9 mouse cellular contexts compared by ENCODE assay signal in genomic region chr4:47419268-47419973, GRCm38 (mm10). TPM values are rescaled to one million over a fixed set of nuclear protein-coding genes. Genes with fewer than 3 reads are reported as not detected.
A peak's percentile ranks its signal among the peaks of the same experiment; 100 is the strongest.
DNase-seq lines count a peak whose midpoint lies in the region; ATAC-seq lines count a peak whose summit lies in the region.
"Had no signal": no experiment of that assay in that cellular context is flagged by ENCODE, and none has a peak within 500 bp of the region (broad histone marks: within the 10 kb centered on the region; RNA-seq: fewer than 3 reads in every experiment).

No protein-coding gene starts in this region.

- H3K27me3 ChIP-seq in kidney, embryonic 15.5 days, result peaks cover 11% of the 10 kb centered on the region; the same call in 1 of the 2 replicates
- H3K27me3 ChIP-seq in kidney, embryonic 14.5 days (ENCODE audit: control insufficient read depth, insufficient read depth, low read length), result no peaks in the 10 kb centered on the region
- H3K27me3 ChIP-seq: embryonic facial prominence, embryonic 15.5 days had no signal

- no peak overlapping the region for H3K27ac ChIP-seq in kidney, embryonic 15.5 days
- H3K27ac ChIP-seq in kidney, embryonic 14.5 days (ENCODE audit: low read depth, low read length), result no peak overlapping the region
- H3K27ac ChIP-seq: embryonic facial prominence, embryonic 15.5 days had no signal

- no peak overlapping the region for H3K9ac ChIP-seq in kidney, embryonic 15.5 days
- H3K9ac ChIP-seq in kidney, embryonic 14.5 days (ENCODE audit: low read depth, low read length), result no peak overlapping the region
- H3K9ac ChIP-seq: embryonic facial prominence, embryonic 15.5 days had no signal

- H3K4me2 ChIP-seq in kidney, embryonic 15.5 days, result no peak overlapping the region
- H3K4me2 ChIP-seq in kidney, embryonic 14.5 days (replicated peaks; ENCODE audit: low read depth, low read length), result no peak overlapping the region
- H3K4me2 ChIP-seq: embryonic facial prominence, embryonic 15.5 days had no signal

- peak; percentile 9 for DNase-seq in CD4-positive helper T cell, adult 2 months (ENCODE audit: low read depth, low spot score)
- peak; percentile 41 for DNase-seq in R1 (ENCODE audit: low read depth, low spot score)
- DNase-seq in heart, postnatal 10 days, result peak; percentile 21 to 25
- DNase-seq in naive thymus-derived CD4-positive, alpha-beta T cell, adult 2 months (ENCODE audit: low read depth), result peak; percentile 45
- no peak for DNase-seq in left cerebral cortex, adult 11 months (ENCODE audit: low spot score)

- 20% methylated on average over 9 of the region's 9 CpGs for WGBS in kidney, embryonic 15.5 days
- 24% methylated on average over 9 of the region's 9 CpGs for whole genome bisulfite sequencing in kidney, embryonic 14.5 days

- intact Hi-C loops in heart, postnatal 10 days (cut with DNase I), result loop anchor here (5.0 kb wide), 1 partner anchor 1033 kb away; no protein-coding TSS in a partner anchor

- H3K36me3 ChIP-seq in kidney, embryonic 15.5 days, result peaks cover 5% of the 10 kb centered on the region; the same call in 1 of the 2 replicates
- no peaks in the 10 kb centered on the region; the same call in 1 of the 2 replicates for H3K36me3 ChIP-seq in kidney, embryonic 14.5 days (ENCODE audit: control insufficient read depth, insufficient read depth, low read length)
- H3K36me3 ChIP-seq: embryonic facial prominence, embryonic 15.5 days had no signal

- no peaks in the 10 kb centered on the region for H3K9me3 ChIP-seq in kidney, embryonic 15.5 days (replicated peaks)
- no peaks in the 10 kb centered on the region for H3K9me3 ChIP-seq in kidney, embryonic 14.5 days (ENCODE audit: control insufficient read depth, low read length)
- H3K9me3 ChIP-seq: embryonic facial prominence, embryonic 15.5 days had no signal

- peaks cover 11% of the 10 kb centered on the region for H3K4me1 ChIP-seq in kidney, embryonic 15.5 days
- H3K4me1 ChIP-seq in kidney, embryonic 14.5 days (ENCODE audit: control insufficient read depth, insufficient read depth, low read length), result peaks cover 14% of the 10 kb centered on the region

- H3K4me3 ChIP-seq in kidney, embryonic 15.5 days (replicated peaks), result no peak overlapping the region
- H3K4me3 ChIP-seq in kidney, embryonic 14.5 days (ENCODE audit: low read length), result no peak overlapping the region
- H3K4me3 ChIP-seq: embryonic facial prominence, embryonic 15.5 days had no signal

- ATAC-seq in kidney, embryonic 15.5 days (replicated peaks; ENCODE audit: low FRiP score), result peak; percentile 27; the same call in 1 of the 2 replicates
- ATAC-seq in kidney, embryonic 14.5 days (ENCODE audit: low FRiP score, low TSS enrichment), result no peak
- ATAC-seq in megakaryocyte-erythroid progenitor cell, adult 5-6 weeks (replicated peaks; ENCODE audit: low FRiP score, low TSS enrichment, poor library complexity, severe bottlenecking), result no peak

RNA-seq across cellular contexts. Expression of gene Alg2, which starts 54.7 kb away (rescaled TPM):
- 66.1 and 72.1 TPM in 2 replicates for polyA plus RNA-seq in kidney, embryonic 15.5 days (2015; fragmentation: Nextera tagmentation; extraction: Ambion mirVana)
- 44.6 and 74.7 TPM in 2 replicates for polyA plus RNA-seq in kidney, embryonic 14.5 days (2014; fragmentation: Nextera tagmentation; extraction: Ambion mirVana)
- 10 to 100 TPM in 1 of 2 experiments, 1 to 10 TPM in 1; 9.5 to 12.8 TPM for total RNA-seq in heart, postnatal 10 days (2021)
- 28.0 and 28.5 TPM in 2 replicates for total RNA-seq in megakaryocyte-erythroid progenitor cell, adult 5-6 weeks (2014; fragmentation: Nextera tagmentation)
- total RNA-seq in megakaryocyte-erythroid progenitor cell, adult 5-6 weeks (2017), result 15.6 and 18.3 TPM in 2 replicates

RNA-seq across cellular contexts. Expression of gene Sec61b, which starts 55.0 kb away (rescaled TPM):
- polyA plus RNA-seq in kidney, embryonic 15.5 days (2015; fragmentation: Nextera tagmentation; extraction: Ambion mirVana), result 432 and 474 TPM in 2 replicates
- 412 and 566 TPM in 2 replicates for polyA plus RNA-seq in kidney, embryonic 14.5 days (2014; fragmentation: Nextera tagmentation; extraction: Ambion mirVana)
- total RNA-seq in heart, postnatal 10 days (2021), result 10 to 100 TPM; 36.6 to 43.3 TPM
- total RNA-seq in megakaryocyte-erythroid progenitor cell, adult 5-6 weeks (2014; fragmentation: Nextera tagmentation), result 209 and 292 TPM in 2 replicates
- total RNA-seq in megakaryocyte-erythroid progenitor cell, adult 5-6 weeks (2017), result 189 and 247 TPM in 2 replicates

Comparison
In these comparisons a context has a peak if more than half of its experiments do, and no peak if none do; other contexts are left out.
1. RNA of gene Sec61b, which starts 55.0 kb away (total RNA-seq): 189 to 292 TPM in megakaryocyte-erythroid progenitor cell, adult 5-6 weeks; 36.6 to 43.3 TPM in heart, postnatal 10 days; every median in the first group is over 4 times any median in the second.